Mouse (Mus musculus) intestine, postnatal 0 days (tissue): Measurements from ENCODE around the gene Nacc2. TPM values are rescaled to one million over a fixed set of nuclear protein-coding genes. Genes with fewer than 3 reads are reported as not detected.
A peak's percentile ranks its signal among the peaks of the same experiment; 100 is the strongest.

Experiments
- ATAC-seq: fragments of 200-750 bp; cut with Nextera tagmentation; 2 replicates; pipeline ENCODE4 v1.8.0; 2017; ENCODE audit warnings: mild to moderate bottlenecking, moderate TSS enrichment, moderate library complexity
- H3K27ac ChIP-seq: fragments of 300-500 bp; sonication (generic); 2 replicates; pipeline ENCODE4 v1.5.1; 2014; ENCODE audit warnings: mild to moderate bottlenecking, low read depth, low read length, moderate library complexity
- H3K27me3 ChIP-seq: fragments of 300-500 bp; sonication (generic); replicated peaks from 2 replicates; pipeline ENCODE4 v1.6.1; 2014; ENCODE audit warnings: low read length, mixed read lengths; ENCODE audit not compliant: control insufficient read depth, insufficient read depth
- H3K36me3 ChIP-seq: fragments of 300-500 bp; sonication (generic); 2 replicates; pipeline ENCODE4 v1.6.1; 2014; ENCODE audit warnings: mild to moderate bottlenecking, moderate library complexity; ENCODE audit not compliant: control insufficient read depth, insufficient read depth
- H3K4me1 ChIP-seq: fragments of 300-500 bp; sonication (generic); replicated peaks from 2 replicates; pipeline ENCODE4 v1.6.1; 2014; ENCODE audit warnings: antibody characterized with exemption, low read length, mixed read lengths; ENCODE audit not compliant: control insufficient read depth, insufficient read depth
- H3K4me2 ChIP-seq: fragments of 300-500 bp; sonication (generic); replicated peaks from 2 replicates; pipeline ENCODE4 v1.6.1; 2014; ENCODE audit warnings: low read depth, mild to moderate bottlenecking, moderate library complexity
- H3K4me3 ChIP-seq: fragments of 300-500 bp; sonication (generic); 2 replicates; pipeline ENCODE4 v1.5.1; 2014; ENCODE audit warnings: low read depth, low read length
- H3K9ac ChIP-seq: fragments of 300-500 bp; sonication (generic); 2 replicates; pipeline ENCODE4 v1.6.1; 2014; ENCODE audit warnings: mild to moderate bottlenecking, low read depth, low read length
- H3K9me3 ChIP-seq: fragments of 300-500 bp; sonication (generic); 2 replicates; pipeline ENCODE4 v1.6.1; 2016; ENCODE audit warnings: mixed run types; ENCODE audit not compliant: control insufficient read depth
- CTCF ChIP-seq: sonication (generic); IDR thresholded peaks from 2 replicates; pipeline ENCODE4 v1.5.1; 2016; ENCODE audit warnings: low read depth, mild to moderate bottlenecking, control low read depth, antibody characterized with exemption, moderate library complexity
- WGBS: fragments of 180-500 bp; shearing (Covaris S2); extraction: QIAGEN DNeasy Blood & Tissue Kit; methylation state at CpG from one replicate; pipeline ENCODE4 v1.1.7; 2014; 5-methylcytosine and 5-hydroxymethylcytosine counted together
- polyA plus RNA-seq: library from polyadenylated mRNA; unstranded; fragments of >200 nt; fragmentation: Nextera tagmentation; extraction: Ambion mirVana; gene quantifications from 2 replicates; pipeline ENCODE4 v1.2.1, GENCODE M21; 2015

Nacc2 gene
- polyA plus RNA-seq = 14.1 and 14.2 TPM in 2 replicates

- TF ChIP-seq CTCF = no peak
- Histone ChIP-seq H3K9me3 (no peaks in the 10 kb centered on the region), H3K4me2 (peak within 1 kb of the TSS; percentile 98), H3K4me3 (peak within 1 kb of the TSS; percentile 76), H3K27ac (peak within 1 kb of the TSS; percentile 92), H3K9ac (peak within 1 kb of the TSS; percentile 85), H3K4me1 (peaks cover 26% of the 10 kb centered on the region), H3K27me3 (no peaks in the 10 kb centered on the region), H3K36me3 (no peaks in the 10 kb centered on the region)
- WGBS = 30% methylated on average over 9 of the region's 9 CpGs
- 0 out of 2 replicates have a peak, but pooled peaks have one; percentile 8 for ATAC-seq
Measured at GRCm38 (mm10) chr2:26123079-26123648, at the start of gene Nacc2. TSS of gene Nacc2 (minus strand) at chr2:26123220.

- 64% methylated on average over 2 of the region's 2 CpGs for WGBS
- Histone ChIP-seq H3K27me3 (no peaks in the 10 kb centered on the region), H3K27ac (no peak overlapping the region), H3K9me3 (no peaks in the 10 kb centered on the region), H3K9ac (no peak overlapping the region), H3K36me3 (no peaks in the 10 kb centered on the region), H3K4me1 (0 out of 2 replicates have a peak, but pooled peaks cover 3% of the 10 kb centered on the region), H3K4me2 (no peak overlapping the region), H3K4me3 (no peak overlapping the region)
- TF ChIP-seq CTCF = no peak
- peak; percentile 66 for ATAC-seq
Measured at GRCm38 (mm10) chr2:26172166-26172565, 49.1 kb upstream of the Nacc2 start.

GRCm38 (mm10) chr2:26170376-26170775 lies 47.4 kb upstream of the Nacc2 start:
- TF ChIP-seq CTCF = no peak
- Histone ChIP-seq H3K4me3 (no peak overlapping the region), H3K4me1 (0 out of 2 replicates have a peak, but pooled peaks cover 3% of the 10 kb centered on the region), H3K27me3 (no peaks in the 10 kb centered on the region), H3K9me3 (no peaks in the 10 kb centered on the region), H3K4me2 (no peak overlapping the region), H3K27ac (no peak overlapping the region), H3K36me3 (no peaks in the 10 kb centered on the region), H3K9ac (no peak overlapping the region)
- 42% methylated on average over 2 of the region's 2 CpGs for WGBS
- no peak for ATAC-seq

GRCm38 (mm10) chr2:26168843-26169579 lies 46.0 kb upstream of the Nacc2 start:
- no peak for TF ChIP-seq CTCF
- no peak overlapping the region for H3K4me2 ChIP-seq
- H3K9me3 ChIP-seq = no peaks in the 10 kb centered on the region
- WGBS = 35% methylated on average over 11 of the region's 11 CpGs
- H3K36me3 ChIP-seq = no peaks in the 10 kb centered on the region
- 0 out of 2 replicates have a peak, but pooled peaks cover 3% of the 10 kb centered on the region for H3K4me1 ChIP-seq
- H3K27ac ChIP-seq = no peak overlapping the region
- H3K9ac ChIP-seq = no peak overlapping the region
- no peak for ATAC-seq
- no peaks in the 10 kb centered on the region for H3K27me3 ChIP-seq
- H3K4me3 ChIP-seq = no peak overlapping the region

GRCm38 (mm10) chr2:26166890-26167289 lies 43.9 kb upstream of the Nacc2 start:
- no peaks in the 10 kb centered on the region for H3K36me3 ChIP-seq
- ATAC-seq = no peak
- no peak overlapping the region for H3K4me3 ChIP-seq
- 70% methylated on average over 3 of the region's 3 CpGs for WGBS
- H3K27ac ChIP-seq = no peak overlapping the region
- H3K27me3 ChIP-seq = no peaks in the 10 kb centered on the region
- H3K4me2 ChIP-seq = no peak overlapping the region
- no peaks in the 10 kb centered on the region for H3K9me3 ChIP-seq
- H3K9ac ChIP-seq = no peak overlapping the region
- TF ChIP-seq CTCF = no peak
- 0 out of 2 replicates have a peak, but pooled peaks cover under 1% of the 10 kb centered on the region for H3K4me1 ChIP-seq

GRCm38 (mm10) chr2:26158064-26158463 lies 35.0 kb upstream of the Nacc2 start:
- Histone ChIP-seq H3K36me3 (no peaks in the 10 kb centered on the region), H3K9ac (no peak overlapping the region), H3K4me3 (no peak overlapping the region), H3K4me1 (no peaks in the 10 kb centered on the region), H3K27ac (no peak overlapping the region), H3K4me2 (no peak overlapping the region), H3K27me3 (no peaks in the 10 kb centered on the region), H3K9me3 (no peaks in the 10 kb centered on the region)
- ATAC-seq = no peak
- WGBS = 84% methylated on average over 9 of the region's 9 CpGs
- TF ChIP-seq CTCF = no peak
